Mouse (Mus musculus): Measurements from ENCODE around the gene BC025920. TPM values are rescaled to one million over a fixed set of nuclear protein-coding genes. Genes with fewer than 3 reads are reported as not detected.

The BC025920 gene
- polyA plus RNA-seq, 1 experiment from 2014 or later, result 0.63 TPM

DNA sequence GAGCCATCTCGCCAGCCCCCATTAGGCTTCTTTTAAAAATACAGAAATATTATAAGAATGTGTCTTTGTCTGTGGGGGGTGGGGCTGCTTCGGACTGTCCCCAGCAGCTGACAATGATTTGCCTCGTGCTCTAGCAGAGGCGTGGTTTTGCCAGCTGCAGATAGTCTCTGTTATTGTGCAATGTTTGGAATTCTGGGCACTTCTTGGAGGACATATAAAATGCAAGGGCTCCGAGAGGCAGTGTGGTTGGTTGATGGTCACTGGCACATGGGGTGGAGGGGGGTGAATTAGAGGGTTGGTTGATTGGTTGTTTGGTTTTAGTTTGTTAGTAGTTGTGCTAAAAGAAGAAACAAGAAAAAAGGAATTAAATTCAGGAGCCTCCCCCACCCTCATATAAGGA lies 13.9 kb downstream of the BC025920 start:
- Histone ChIP-seq H3K4me2 (ENCODE audit: low read depth, severe bottlenecking) (no peak overlapping the region), H3K36me3 (ENCODE audit: control insufficient read depth, insufficient read depth, low read length) (peaks cover 9% of the 10 kb centered on the region), H3K27me3 (ENCODE audit: control insufficient read depth, insufficient read depth, low read length) (no peaks in the 10 kb centered on the region), H3K9me3 (ENCODE audit: control insufficient read depth, low read length) (no peaks in the 10 kb centered on the region), H3K4me1 (ENCODE audit: control insufficient read depth, insufficient read depth, low read length) (no peaks in the 10 kb centered on the region), H3K27ac (replicated peaks; ENCODE audit: low read depth, low read length) (no peak overlapping the region), H3K9ac (ENCODE audit: low read length) (no peak overlapping the region), H3K4me3 (ENCODE audit: low read depth, low read length) (no peak overlapping the region)
- DNase-seq (ENCODE audit: low spot score), result no peak
- ATAC-seq (ENCODE audit: insufficient number of reproducible peaks, low FRiP score, low TSS enrichment, low read depth), result no peak
- 92% methylated on average over 5 of the region's 5 CpGs for WGBS

DNA sequence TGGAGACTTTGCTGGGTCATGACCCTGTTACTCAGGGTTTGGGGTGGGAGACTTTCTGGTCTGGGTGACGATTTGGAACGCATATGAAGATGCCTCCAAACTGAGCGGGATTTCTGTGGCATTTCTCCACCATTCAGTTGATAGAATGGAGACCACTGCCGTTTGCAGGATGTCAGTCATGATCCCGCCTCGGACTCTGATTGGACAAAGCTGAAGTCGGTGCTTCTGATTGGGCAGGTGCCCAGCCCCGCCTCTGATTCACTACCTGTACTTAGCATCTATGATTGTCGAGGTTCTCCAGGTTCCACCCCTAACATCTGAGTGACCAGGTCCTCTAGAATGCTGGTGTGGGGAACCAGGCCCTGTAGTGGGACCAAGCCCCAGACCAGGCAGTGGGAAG lies 14.7 kb downstream of the BC025920 start:
- no peak overlapping the region for H3K4me3 ChIP-seq (ENCODE audit: low read depth, low read length)
- H3K36me3 ChIP-seq (ENCODE audit: control insufficient read depth, insufficient read depth, low read length), result peaks cover 9% of the 10 kb centered on the region
- no peaks in the 10 kb centered on the region for H3K4me1 ChIP-seq (ENCODE audit: control insufficient read depth, insufficient read depth, low read length)
- no peaks in the 10 kb centered on the region for H3K27me3 ChIP-seq (ENCODE audit: control insufficient read depth, insufficient read depth, low read length)
- ATAC-seq (ENCODE audit: insufficient number of reproducible peaks, low FRiP score, low TSS enrichment, low read depth) (no peak), DNase-seq (ENCODE audit: low spot score) (no peak)
- 60% methylated on average over 9 of the region's 9 CpGs for WGBS
- no peak overlapping the region for H3K4me2 ChIP-seq (ENCODE audit: low read depth, severe bottlenecking)
- H3K9ac ChIP-seq (ENCODE audit: low read length), result no peak overlapping the region
- no peaks in the 10 kb centered on the region for H3K9me3 ChIP-seq (ENCODE audit: control insufficient read depth, low read length)
- H3K27ac ChIP-seq (replicated peaks; ENCODE audit: low read depth, low read length), result no peak overlapping the region

DNA sequence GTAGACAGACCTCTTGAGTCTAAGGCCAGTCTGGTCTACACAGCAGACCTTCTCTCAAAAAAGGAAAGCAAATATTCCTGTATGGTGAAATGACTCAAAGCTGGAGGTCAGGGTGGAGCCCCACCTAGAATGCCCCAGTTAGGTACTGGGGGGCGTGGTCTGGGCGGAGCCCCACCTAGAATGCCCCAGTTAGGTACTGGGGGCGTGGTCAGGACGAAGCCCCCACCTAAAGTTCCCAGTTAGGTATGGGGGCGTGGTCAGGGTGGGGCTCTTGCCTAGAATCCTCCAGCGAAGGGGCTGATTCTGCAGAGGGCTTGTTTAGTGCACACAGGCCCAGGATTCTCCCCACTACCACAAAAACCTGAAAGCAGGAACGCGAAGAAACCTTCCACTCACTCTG lies 17.4 kb downstream of the BC025920 start:
- Histone ChIP-seq H3K9me3 (ENCODE audit: control insufficient read depth, low read length) (no peaks in the 10 kb centered on the region), H3K27ac (replicated peaks; ENCODE audit: low read depth, low read length) (no peak overlapping the region), H3K9ac (ENCODE audit: low read length) (no peak overlapping the region), H3K4me3 (ENCODE audit: low read depth, low read length) (no peak overlapping the region), H3K36me3 (ENCODE audit: control insufficient read depth, insufficient read depth, low read length) (peaks cover 9% of the 10 kb centered on the region), H3K4me1 (ENCODE audit: control insufficient read depth, insufficient read depth, low read length) (peaks cover 5% of the 10 kb centered on the region), H3K4me2 (ENCODE audit: low read depth, severe bottlenecking) (no peak overlapping the region), H3K27me3 (ENCODE audit: control insufficient read depth, insufficient read depth, low read length) (no peaks in the 10 kb centered on the region)
- no peak for DNase-seq (ENCODE audit: low spot score)
- WGBS, result 62% methylated on average over 8 of the region's 8 CpGs
- no peak for ATAC-seq (ENCODE audit: insufficient number of reproducible peaks, low FRiP score, low TSS enrichment, low read depth)

DNA sequence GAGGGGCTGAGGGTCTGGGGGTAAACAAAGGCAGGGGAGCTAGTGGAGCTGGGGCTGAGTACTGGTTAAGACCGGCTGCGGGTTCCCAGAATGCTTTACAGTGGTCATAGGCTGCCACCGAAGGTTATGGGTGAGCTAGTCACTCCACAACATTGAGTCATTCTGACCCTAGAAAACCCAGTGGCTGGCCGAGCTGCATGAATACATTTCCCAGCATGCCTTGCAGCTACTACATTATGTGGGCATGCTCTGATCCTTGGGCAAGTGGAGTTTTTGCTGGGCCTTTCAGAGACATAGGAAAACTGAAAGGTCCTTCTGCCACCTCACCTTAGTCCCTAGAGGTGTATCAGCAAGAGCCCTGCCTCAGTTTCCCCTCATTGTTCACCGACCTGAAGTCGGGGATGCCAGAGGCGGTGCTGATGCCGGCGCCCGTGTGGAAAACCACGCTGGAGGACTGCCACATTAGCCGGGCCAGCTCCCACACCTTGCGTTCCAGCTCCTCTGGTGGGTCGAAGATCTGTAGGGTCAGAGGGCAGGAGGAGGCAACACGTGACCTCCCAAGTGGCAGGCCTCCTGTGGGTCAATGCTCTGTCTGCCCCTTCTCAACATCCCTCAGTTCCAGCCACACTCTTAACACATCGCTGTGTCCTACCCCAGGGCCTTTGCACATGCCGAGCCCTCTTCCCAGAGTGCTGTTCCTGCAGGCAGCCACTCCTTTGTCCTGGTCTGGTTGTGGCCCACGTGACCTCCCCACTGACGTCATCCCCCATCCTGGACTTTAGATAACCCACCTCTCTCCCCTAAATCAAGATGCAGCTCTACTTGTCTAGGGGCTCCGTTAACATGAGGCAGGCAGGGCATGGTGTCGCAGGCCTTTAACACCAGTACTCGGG lies 20.3 kb downstream of the BC025920 start:
- Histone ChIP-seq H3K27ac (replicated peaks; ENCODE audit: low read depth, low read length) (no peak overlapping the region; the same call in 1 of the 2 replicates), H3K9ac (ENCODE audit: low read length) (peak overlapping the region; percentile 85; the same call in 1 of the 2 replicates), H3K9me3 (ENCODE audit: control insufficient read depth, low read length) (no peaks in the 10 kb centered on the region), H3K4me1 (ENCODE audit: control insufficient read depth, insufficient read depth, low read length) (peaks cover 5% of the 10 kb centered on the region), H3K36me3 (ENCODE audit: control insufficient read depth, insufficient read depth, low read length) (peaks cover 4% of the 10 kb centered on the region), H3K4me3 (ENCODE audit: low read depth, low read length) (peak overlapping the region; percentile 71), H3K4me2 (ENCODE audit: low read depth, severe bottlenecking) (peak overlapping the region; percentile 83), H3K27me3 (ENCODE audit: control insufficient read depth, insufficient read depth, low read length) (no peaks in the 10 kb centered on the region)
- no peak; the same call in 1 of the 2 replicates for ATAC-seq (ENCODE audit: insufficient number of reproducible peaks, low FRiP score, low TSS enrichment, low read depth)
- DNase-seq (ENCODE audit: low spot score), result no peak
- 92% methylated on average over 22 of the region's 22 CpGs for WGBS

DNA sequence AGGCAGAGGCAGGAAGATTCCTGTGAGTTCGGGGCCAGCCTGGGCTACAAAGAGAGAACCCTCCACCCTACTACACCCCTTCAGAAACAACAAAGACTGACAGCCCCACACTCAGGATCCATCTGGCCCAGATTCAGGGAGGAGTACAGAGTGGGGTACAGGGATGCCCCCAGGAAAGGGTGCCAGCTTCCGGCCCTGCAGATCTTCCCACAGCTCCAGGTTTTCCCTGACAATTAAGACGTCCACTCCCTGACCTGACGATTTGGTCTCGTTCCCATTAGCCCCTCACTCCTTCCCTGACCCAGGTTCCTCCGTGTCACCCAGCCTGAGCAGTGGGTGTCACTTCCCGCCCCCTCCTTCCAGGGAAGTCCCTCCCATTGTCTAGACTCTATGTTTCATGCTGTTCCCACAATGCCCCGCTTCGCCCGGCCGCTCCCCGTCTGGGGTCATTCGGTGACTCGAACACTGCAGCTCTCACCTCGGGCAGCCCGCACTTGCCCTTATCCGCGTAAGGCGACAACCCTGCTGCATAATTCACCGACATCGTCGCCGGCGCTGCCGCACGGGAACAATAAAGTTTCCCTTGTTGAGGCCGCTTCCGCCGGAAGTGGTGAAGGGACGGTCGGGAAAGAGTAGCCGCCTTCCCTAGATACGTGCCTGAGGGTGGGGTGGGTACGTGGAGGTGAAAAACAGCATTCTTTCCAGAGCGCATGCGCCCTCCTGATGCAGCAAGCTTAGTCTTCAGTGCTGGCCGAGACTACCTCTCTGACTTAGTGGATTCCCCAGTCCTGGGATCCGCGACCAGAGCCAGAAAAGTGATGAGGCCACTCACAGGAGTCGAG lies 21.1 kb downstream of the BC025920 start, which contains the start of gene Sirt6:
Sirt6 (minus strand) TSS at position 804 of the 842 bp plus-strand sequence.
- H3K27me3 ChIP-seq (ENCODE audit: control insufficient read depth, insufficient read depth, low read length), result no peaks in the 10 kb centered on the region
- 7% methylated on average over 40 of the region's 40 CpGs for WGBS

DNA sequence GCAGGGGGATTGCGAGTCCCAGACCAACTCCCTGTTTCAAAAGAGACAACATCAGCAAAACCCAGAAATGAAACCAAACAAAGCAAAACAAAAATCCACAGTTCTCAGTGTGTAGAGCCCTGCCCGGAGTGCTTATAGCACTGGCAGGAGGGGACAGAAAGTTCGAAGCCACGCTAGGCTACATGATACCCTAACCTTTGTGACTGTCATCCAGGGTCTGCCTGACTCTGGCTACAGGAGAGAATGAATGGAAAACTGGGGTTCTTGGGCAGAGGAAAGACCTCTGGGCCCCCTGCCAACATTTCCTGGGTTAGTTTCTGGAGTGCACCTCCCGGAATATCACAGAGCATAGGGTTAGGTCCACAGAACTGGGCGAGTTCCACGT lies 21.8 kb downstream of the BC025920 start:
- peak overlapping the region; percentile 85 for H3K9ac ChIP-seq (ENCODE audit: low read length)
- H3K36me3 ChIP-seq (ENCODE audit: control insufficient read depth, insufficient read depth, low read length), result peaks cover 4% of the 10 kb centered on the region; the same call in 1 of the 2 replicates
- ATAC-seq (ENCODE audit: insufficient number of reproducible peaks, low FRiP score, low TSS enrichment, low read depth) (no peak), DNase-seq (ENCODE audit: low spot score) (no peak)
- peak overlapping the region; percentile 84 for H3K27ac ChIP-seq (replicated peaks; ENCODE audit: low read depth, low read length)
- WGBS, result 67% methylated on average over 7 of the region's 7 CpGs
- H3K4me2 ChIP-seq (ENCODE audit: low read depth, severe bottlenecking), result peak overlapping the region; percentile 83
- peaks cover 5% of the 10 kb centered on the region for H3K4me1 ChIP-seq (ENCODE audit: control insufficient read depth, insufficient read depth, low read length)
- no peaks in the 10 kb centered on the region for H3K27me3 ChIP-seq (ENCODE audit: control insufficient read depth, insufficient read depth, low read length)
- no peaks in the 10 kb centered on the region for H3K9me3 ChIP-seq (ENCODE audit: control insufficient read depth, low read length)
- H3K4me3 ChIP-seq (ENCODE audit: low read depth, low read length), result peak overlapping the region; percentile 71

More for the DNA sequence above, 21.1 kb downstream of the BC025920 start, which contains the start of gene Sirt6:
- peak within 1 kb of the TSS; percentile 71 for H3K4me3 ChIP-seq (ENCODE audit: low read depth, low read length)
- peak within 1 kb of the TSS; percentile 84 for H3K27ac ChIP-seq (replicated peaks; ENCODE audit: low read depth, low read length)
- no peaks in the 10 kb centered on the region for H3K9me3 ChIP-seq (ENCODE audit: control insufficient read depth, low read length)
- ATAC-seq (ENCODE audit: insufficient number of reproducible peaks, low FRiP score, low TSS enrichment, low read depth), result peak; percentile 81; the same call in 1 of the 2 replicates
- DNase-seq (ENCODE audit: low spot score), result peak; percentile 94
- peak within 1 kb of the TSS; percentile 83 for H3K4me2 ChIP-seq (ENCODE audit: low read depth, severe bottlenecking)
- H3K4me1 ChIP-seq (ENCODE audit: control insufficient read depth, insufficient read depth, low read length), result peaks cover 5% of the 10 kb centered on the region
- peak within 1 kb of the TSS; percentile 85 for H3K9ac ChIP-seq (ENCODE audit: low read length)
- peaks cover 4% of the 10 kb centered on the region; the same call in 1 of the 2 replicates for H3K36me3 ChIP-seq (ENCODE audit: control insufficient read depth, insufficient read depth, low read length)

DNA sequence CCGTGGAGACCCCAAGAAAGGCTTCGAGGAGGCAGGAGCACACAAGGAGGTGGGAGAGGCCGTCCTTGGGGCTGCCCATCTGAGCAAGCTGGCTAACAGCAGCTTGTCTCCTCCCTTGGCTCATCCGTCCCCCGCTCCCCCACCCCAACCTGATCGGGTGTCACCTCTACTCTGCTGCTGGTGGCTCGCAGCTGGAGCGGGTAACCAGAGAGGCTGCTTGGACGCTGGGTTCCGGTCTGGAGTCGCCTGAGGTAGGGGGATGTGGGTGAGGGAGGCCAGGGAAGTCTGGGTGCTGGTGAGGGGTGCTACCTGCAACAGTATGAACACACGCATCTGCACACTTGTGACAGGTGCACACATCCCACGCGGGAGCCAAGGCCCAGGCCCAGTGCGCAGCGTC lies 22.3 kb downstream of the BC025920 start, which contains the start of gene Ankrd24:
Ankrd24 (plus strand) TSS at position 151 of the 400 bp plus-strand sequence.
- 78% methylated on average over 16 of the region's 16 CpGs for WGBS
- ATAC-seq (ENCODE audit: insufficient number of reproducible peaks, low FRiP score, low TSS enrichment, low read depth), result no peak

More for the DNA sequence above, 22.3 kb downstream of the BC025920 start, which contains the start of gene Ankrd24:
- Histone ChIP-seq H3K36me3 (ENCODE audit: control insufficient read depth, insufficient read depth, low read length) (peaks cover 4% of the 10 kb centered on the region; the same call in 1 of the 2 replicates), H3K4me1 (ENCODE audit: control insufficient read depth, insufficient read depth, low read length) (peaks cover 5% of the 10 kb centered on the region), H3K9ac (ENCODE audit: low read length) (peak within 1 kb of the TSS; percentile 85), H3K4me2 (ENCODE audit: low read depth, severe bottlenecking) (peak within 1 kb of the TSS; percentile 83), H3K4me3 (ENCODE audit: low read depth, low read length) (peak within 1 kb of the TSS; percentile 71), H3K27me3 (ENCODE audit: control insufficient read depth, insufficient read depth, low read length) (no peaks in the 10 kb centered on the region), H3K27ac (replicated peaks; ENCODE audit: low read depth, low read length) (peak within 1 kb of the TSS; percentile 84), H3K9me3 (ENCODE audit: control insufficient read depth, low read length) (no peaks in the 10 kb centered on the region)
- no peak for DNase-seq (ENCODE audit: low spot score)
